7 mouse cellular contexts compared by ENCODE assay signal in the genomic region with DNA sequence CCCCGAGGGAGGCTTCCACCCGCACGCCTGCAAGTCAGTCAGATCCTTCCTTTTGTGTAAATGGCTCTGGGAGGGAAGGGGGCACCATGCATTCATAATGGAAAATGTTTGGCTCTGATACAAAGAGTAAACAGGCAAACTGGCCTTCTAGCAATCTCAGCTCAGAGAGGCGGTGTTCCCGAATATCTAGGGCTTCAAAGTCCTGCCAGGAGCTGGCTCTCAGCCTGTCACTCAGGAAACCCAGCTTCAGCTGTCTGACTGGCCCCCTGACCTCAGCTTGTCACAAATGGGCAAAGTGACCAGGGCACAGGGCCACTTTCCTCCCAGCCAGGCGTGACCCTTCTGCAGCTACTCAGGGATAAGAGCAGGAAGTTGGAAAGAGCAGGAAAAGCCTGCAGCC. TPM values are rescaled to one million over a fixed set of nuclear protein-coding genes. Genes with fewer than 3 reads are reported as not detected.
DNase-seq lines count a peak whose midpoint lies in the region; ATAC-seq lines count a peak whose summit lies in the region.

No protein-coding gene starts in this region.

- no peaks in the 10 kb centered on the region for H3K27me3 ChIP-seq in midbrain, embryonic 16.5 days (ENCODE audit: control insufficient read depth, insufficient read depth, low read depth, low read length)
- no peaks in the 10 kb centered on the region for H3K27me3 ChIP-seq in midbrain, embryonic 10.5 days (ENCODE audit: low read depth, poor library complexity, severe bottlenecking)
- H3K27me3 ChIP-seq in liver, embryonic 16.5 days (ENCODE audit: control insufficient read depth, insufficient read depth, low read depth, low read length): no peaks in the 10 kb centered on the region

- no peak overlapping the region for H3K4me3 ChIP-seq in midbrain, embryonic 16.5 days (ENCODE audit: low read depth, low read length)
- no peak overlapping the region for H3K4me3 ChIP-seq in midbrain, embryonic 10.5 days
- no peak overlapping the region for H3K4me3 ChIP-seq in liver, embryonic 16.5 days (ENCODE audit: low read depth, low read length)

- H3K9ac ChIP-seq in midbrain, embryonic 16.5 days (ENCODE audit: low read depth, low read length): no peak overlapping the region
- no peak overlapping the region for H3K9ac ChIP-seq in liver, embryonic 16.5 days (ENCODE audit: low read depth, low read length)

- intact Hi-C loops in heart, postnatal 25 days (cut with DNase I): no loop called here

- H3K4me1 ChIP-seq in midbrain, embryonic 16.5 days (ENCODE audit: control insufficient read depth, insufficient read depth, low read length): peaks cover 3% of the 10 kb centered on the region
- H3K4me1 ChIP-seq in midbrain, embryonic 10.5 days: peaks cover 36% of the 10 kb centered on the region
- H3K4me1 ChIP-seq in liver, embryonic 16.5 days (ENCODE audit: control insufficient read depth, low read depth, low read length): peaks cover 11% of the 10 kb centered on the region

- no peaks in the 10 kb centered on the region for H3K36me3 ChIP-seq in midbrain, embryonic 16.5 days (ENCODE audit: control insufficient read depth, insufficient read depth, low read length)
- no peaks in the 10 kb centered on the region for H3K36me3 ChIP-seq in midbrain, embryonic 10.5 days
- no peaks in the 10 kb centered on the region for H3K36me3 ChIP-seq in liver, embryonic 16.5 days (ENCODE audit: control insufficient read depth, insufficient read depth)

- no peaks in the 10 kb centered on the region for H3K9me3 ChIP-seq in midbrain, embryonic 16.5 days (replicated peaks; ENCODE audit: control insufficient read depth, low read length, poor library complexity, severe bottlenecking)
- H3K9me3 ChIP-seq in midbrain, embryonic 10.5 days (replicated peaks): no peaks in the 10 kb centered on the region
- H3K9me3 ChIP-seq in liver, embryonic 16.5 days (replicated peaks; ENCODE audit: control insufficient read depth, low read length): no peaks in the 10 kb centered on the region

- 49% methylated on average over 6 of the region's 6 CpGs for WGBS in midbrain, embryonic 16.5 days
- WGBS in midbrain, embryonic 10.5 days: 66% methylated on average over 6 of the region's 6 CpGs
- 47% methylated on average over 6 of the region's 6 CpGs for WGBS in liver, embryonic 16.5 days (ENCODE audit: insufficient replicate concordance)

- peak; percentile 31; the same call in 1 of the 2 replicates for ATAC-seq in midbrain, embryonic 16.5 days
- ATAC-seq in liver, embryonic 16.5 days (ENCODE audit: low read depth): peak; percentile 44; the same call in 1 of the 2 replicates

- no peak overlapping the region for H3K27ac ChIP-seq in midbrain, embryonic 16.5 days (ENCODE audit: low read length)
- H3K27ac ChIP-seq in midbrain, embryonic 10.5 days (replicated peaks): no peak overlapping the region
- peak overlapping the region; percentile 32 for H3K27ac ChIP-seq in liver, embryonic 16.5 days (ENCODE audit: low read length)

- DNase-seq in midbrain, embryonic 10.5 days (ENCODE audit: low spot score): no peak
- peak; percentile 59 for DNase-seq in gastrocnemius, postnatal 25 days
- DNase-seq in heart, postnatal 25 days (ENCODE audit: low spot score): peak; percentile 66
- no peak for DNase-seq in frontal cortex, postnatal 14 days (ENCODE audit: low spot score in 2 of 2)
- DNase-seq in thymus, postnatal 36 days: no peak

- no peak overlapping the region for H3K4me2 ChIP-seq in midbrain, embryonic 16.5 days (ENCODE audit: low read length)
- H3K4me2 ChIP-seq in liver, embryonic 16.5 days (ENCODE audit: low read depth, low read length): no peak overlapping the region

RNA-seq across cellular contexts. Expression of a gene that starts 33.3 kb away (rescaled TPM):
- 112 and 118 TPM in 2 replicates for polyA plus RNA-seq in midbrain, embryonic 16.5 days (2015; fragmentation: Nextera tagmentation; extraction: Ambion mirVana)
- 48.7 and 49.6 TPM in 2 replicates for polyA plus RNA-seq in midbrain, embryonic 10.5 days (2016; fragmentation: Nextera tagmentation; extraction: Ambion mirVana)
- total RNA-seq in gastrocnemius, postnatal 25 days (2021): 10 to 100 TPM in 1 of 2 experiments, 1 to 10 TPM in 1; 9.4 to 20.5 TPM
- 10 to 100 TPM; 29.7 to 36.6 TPM for total RNA-seq in heart, postnatal 25 days (2021)
- polyA plus RNA-seq in liver, embryonic 16.5 days (2015; fragmentation: Nextera tagmentation; extraction: Ambion mirVana): 4.3 and 4.8 TPM in 2 replicates

Comparison
In these comparisons a context has a peak if more than half of its experiments do, and no peak if none do; other contexts are left out.
1. DNase-seq: peak in gastrocnemius, postnatal 25 days (single experiment) and heart, postnatal 25 days (single experiment); none in midbrain, embryonic 10.5 days (single experiment), frontal cortex, postnatal 14 days (0 of 2) and thymus, postnatal 36 days (0 of 2).